Mouse (Mus musculus) lung, embryonic 15.5 days (tissue): ENCODE data around the gene E330009J07Rik. TPM values are rescaled to one million over a fixed set of nuclear protein-coding genes. Genes with fewer than 3 reads are reported as not detected.

Experiments used
- ATAC-seq: fragments of 200-750 bp; cut with Nextera tagmentation; 2 replicates; pipeline ENCODE4 v1.8.0; 2017; ENCODE audit warnings: moderate number of reproducible peaks, borderline replicate concordance; ENCODE audit not compliant: low FRiP score, low TSS enrichment; ENCODE audit errors: extremely low read depth
- H3K27ac ChIP-seq: fragments of 300-500 bp; sonication (generic); 2 replicates; pipeline ENCODE4 v1.5.1; 2015; ENCODE audit warnings: moderate library complexity, mild to moderate bottlenecking, inconsistent platforms
- H3K27me3 ChIP-seq: fragments of 300-500 bp; sonication (generic); 2 replicates; pipeline ENCODE4 v1.6.1; 2015; ENCODE audit warnings: inconsistent platforms
- H3K36me3 ChIP-seq: fragments of 300-500 bp; sonication (generic); 2 replicates; pipeline ENCODE4 v1.6.1; 2015; ENCODE audit warnings: inconsistent platforms
- H3K4me1 ChIP-seq: fragments of 300-500 bp; sonication (generic); 2 replicates; pipeline ENCODE4 v1.6.1; 2015; ENCODE audit warnings: inconsistent platforms
- H3K4me2 ChIP-seq: fragments of 300-500 bp; sonication (generic); 2 replicates; pipeline ENCODE4 v1.6.1; 2015; ENCODE audit warnings: inconsistent platforms, mild to moderate bottlenecking, moderate library complexity
- H3K4me3 ChIP-seq: fragments of 300-500 bp; sonication (generic); 2 replicates; pipeline ENCODE4 v1.5.1; 2015; ENCODE audit warnings: mild to moderate bottlenecking, inconsistent platforms
- H3K9ac ChIP-seq: fragments of 300-500 bp; sonication (generic); 2 replicates; pipeline ENCODE4 v1.6.1; 2015; ENCODE audit warnings: inconsistent platforms
- H3K9me3 ChIP-seq: fragments of 300-500 bp; sonication (generic); 2 replicates; pipeline ENCODE4 v1.6.1; 2016; ENCODE audit warnings: inconsistent platforms
- WGBS: fragments of 180-500 bp; shearing (Covaris S2); methylation state at CpG from one replicate; pipeline ENCODE4 v1.1.7; 2015; 5-methylcytosine and 5-hydroxymethylcytosine counted together
- polyA plus RNA-seq: library from polyadenylated mRNA; unstranded; fragments of >200 nt; fragmentation: Nextera tagmentation; extraction: Ambion mirVana; gene quantifications from 2 replicates; pipeline ENCODE4 v1.2.1, GENCODE M21; 2015

The E330009J07Rik gene
- polyA plus RNA-seq, 1 experiment from 2014 or later = 11.2 TPM

DNA sequence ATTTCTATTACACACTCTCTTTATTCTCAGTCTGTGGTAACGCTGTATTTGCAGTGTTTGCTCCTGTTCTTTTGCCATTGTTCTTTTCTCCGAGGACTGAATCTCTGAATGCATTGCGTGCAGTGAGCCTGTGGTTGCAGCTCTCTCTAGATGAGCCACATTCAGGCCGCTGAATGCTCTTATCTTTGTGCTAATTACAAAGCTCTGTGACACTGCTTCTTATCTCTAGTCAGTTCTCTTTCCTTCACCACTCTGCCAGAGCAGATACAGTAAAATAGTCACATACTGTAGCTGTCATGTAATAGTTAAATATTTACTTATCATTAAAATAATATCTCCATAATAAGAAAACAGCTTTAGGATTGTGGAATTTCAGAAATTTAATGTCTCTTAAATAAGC is 47.3 kb downstream of the E330009J07Rik start:
- Histone ChIP-seq H3K4me3 (no peak overlapping the region), H3K4me2 (no peak overlapping the region), H3K9ac (no peak overlapping the region), H3K9me3 (no peaks in the 10 kb centered on the region), H3K27ac (no peak overlapping the region), H3K27me3 (no peaks in the 10 kb centered on the region), H3K36me3 (peaks cover 13% of the 10 kb centered on the region; the same call in 1 of the 2 replicates), H3K4me1 (no peaks in the 10 kb centered on the region)
- no peak for ATAC-seq
- WGBS = 47% methylated on average over 4 of the region's 4 CpGs

GRCm38 (mm10) chr6:40385682-40386081 is 50.3 kb downstream of the E330009J07Rik start:
- Histone ChIP-seq H3K27ac (no peak overlapping the region), H3K36me3 (peaks cover 14% of the 10 kb centered on the region; the same call in 1 of the 2 replicates), H3K27me3 (no peaks in the 10 kb centered on the region), H3K9ac (no peak overlapping the region), H3K9me3 (no peaks in the 10 kb centered on the region), H3K4me2 (no peak overlapping the region), H3K4me1 (no peaks in the 10 kb centered on the region), H3K4me3 (no peak overlapping the region)
- 61% methylated on average over 3 of the region's 3 CpGs for whole genome bisulfite sequencing
- no peak for ATAC-seq

DNA sequence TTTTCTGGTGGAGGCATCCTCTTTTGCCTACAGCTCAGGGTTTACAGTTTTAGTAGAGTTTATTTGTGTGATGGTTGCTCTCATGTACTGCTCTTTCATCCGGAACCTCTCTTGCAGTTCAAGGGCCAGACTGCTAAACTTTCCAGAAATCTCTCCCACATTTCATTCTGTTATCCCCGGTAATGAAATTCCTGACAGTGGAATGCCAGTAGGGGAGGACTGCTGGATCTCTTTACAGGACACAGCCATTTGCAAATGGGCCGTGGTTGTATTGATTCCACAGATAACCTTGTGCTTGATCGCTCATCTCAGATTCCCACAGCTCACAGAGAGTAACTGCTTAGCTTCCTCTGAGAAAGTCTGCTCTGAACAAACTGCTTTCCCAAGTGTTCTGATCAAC is 54.0 kb downstream of the E330009J07Rik start:
- H3K27me3 ChIP-seq = no peaks in the 10 kb centered on the region
- no peak for ATAC-seq
- no peak overlapping the region for H3K27ac ChIP-seq
- peaks cover 6% of the 10 kb centered on the region; the same call in 1 of the 2 replicates for H3K36me3 ChIP-seq
- H3K4me3 ChIP-seq = no peak overlapping the region
- H3K9me3 ChIP-seq = no peaks in the 10 kb centered on the region
- H3K9ac ChIP-seq = no peak overlapping the region
- no peak overlapping the region for H3K4me2 ChIP-seq
- no peaks in the 10 kb centered on the region for H3K4me1 ChIP-seq
- WGBS = 85% methylated on average over 4 of the region's 4 CpGs

DNA sequence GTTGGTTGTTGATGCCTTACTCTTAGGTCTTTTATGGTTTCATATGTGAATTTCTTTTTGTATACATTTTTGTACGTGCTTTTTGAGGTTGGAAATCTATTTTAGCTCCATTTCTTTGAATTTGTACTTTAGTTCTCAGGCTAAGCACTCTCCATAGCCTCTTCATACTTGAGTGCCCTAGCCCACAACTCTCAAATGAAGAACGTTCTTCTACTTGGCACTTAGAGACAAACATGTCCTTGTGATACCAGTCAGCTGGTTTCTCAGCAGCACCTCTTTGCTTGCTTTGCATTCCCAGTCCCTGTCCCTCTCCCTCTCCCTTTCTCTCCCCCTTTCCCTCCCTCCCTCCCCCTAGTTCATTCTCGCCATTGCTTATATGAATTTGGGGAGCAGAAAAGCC is 55.8 kb downstream of the E330009J07Rik start:
- WGBS = 61% methylated on average over 3 of the region's 3 CpGs

DNA sequence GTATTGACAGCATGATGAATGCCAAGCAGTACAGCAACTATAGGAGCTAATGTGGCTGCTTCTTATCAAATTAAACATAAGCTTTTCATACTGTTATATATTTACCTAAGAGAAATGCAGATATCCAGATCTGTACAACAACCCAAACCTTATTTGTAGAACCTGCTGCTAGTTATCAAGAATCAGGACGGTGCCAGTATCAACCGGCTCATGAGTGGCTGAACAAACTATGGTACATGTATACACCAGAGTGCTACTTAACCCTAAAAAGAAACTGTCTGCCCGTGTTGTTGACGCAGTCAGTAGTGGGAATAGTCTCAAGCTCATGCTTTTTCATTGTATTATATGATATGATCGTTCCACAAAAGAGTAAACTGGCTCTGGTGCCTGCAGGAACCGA is 64.9 kb downstream of the E330009J07Rik start:
- no peaks in the 10 kb centered on the region for H3K27me3 ChIP-seq
- H3K27ac ChIP-seq = no peak overlapping the region
- H3K9me3 ChIP-seq = no peaks in the 10 kb centered on the region
- 0 out of 2 replicates have a peak, but pooled peaks cover 5% of the 10 kb centered on the region for H3K36me3 ChIP-seq
- ATAC-seq = no peak
- H3K4me3 ChIP-seq = no peak overlapping the region
- no peaks in the 10 kb centered on the region for H3K4me1 ChIP-seq
- H3K9ac ChIP-seq = no peak overlapping the region
- no peak overlapping the region for H3K4me2 ChIP-seq
- 84% methylated on average over 6 of the region's 6 CpGs for WGBS

More for the DNA sequence above, 55.8 kb downstream of the E330009J07Rik start:
- Histone ChIP-seq H3K4me3 (no peak overlapping the region), H3K27me3 (no peaks in the 10 kb centered on the region), H3K4me2 (no peak overlapping the region), H3K4me1 (no peaks in the 10 kb centered on the region), H3K9me3 (no peaks in the 10 kb centered on the region), H3K36me3 (peaks cover 8% of the 10 kb centered on the region; the same call in 1 of the 2 replicates), H3K27ac (no peak overlapping the region), H3K9ac (no peak overlapping the region)
- ATAC-seq = no peak

DNA sequence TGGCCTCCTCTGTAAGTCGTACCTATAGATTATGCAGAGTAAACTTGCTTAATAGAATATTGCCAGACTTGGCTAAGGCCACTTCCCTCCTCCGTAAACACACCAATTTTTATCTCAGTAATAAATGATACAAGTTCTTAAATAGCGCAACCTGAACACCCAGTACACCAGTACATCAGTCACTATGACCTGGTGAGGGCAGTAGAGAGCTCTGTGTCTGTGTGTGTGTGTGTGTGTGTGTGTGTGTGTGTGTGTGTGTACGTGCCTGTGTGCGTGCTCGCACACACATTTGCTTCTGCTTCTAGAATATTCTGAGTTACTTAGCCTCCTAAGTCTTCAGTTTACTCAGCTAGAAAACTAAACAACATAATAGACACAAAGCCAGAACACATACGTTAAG is 82.6 kb downstream of the E330009J07Rik start:
- ATAC-seq = no peak
- Histone ChIP-seq H3K36me3 (peaks cover 16% of the 10 kb centered on the region), H3K9ac (no peak overlapping the region), H3K27ac (no peak overlapping the region), H3K4me2 (no peak overlapping the region), H3K4me1 (no peaks in the 10 kb centered on the region), H3K4me3 (no peak overlapping the region), H3K27me3 (no peaks in the 10 kb centered on the region), H3K9me3 (no peaks in the 10 kb centered on the region)
- 89% methylated on average over 7 of the region's 7 CpGs for WGBS

Other genes starting within 250 kb of the E330009J07Rik start
- gene Agk, start 111.0 kb downstream of the E330009J07Rik start, polyA plus RNA-seq = 40.5 and 44.2 TPM in 2 replicates
- gene Wee2, start 3.0 kb upstream of the E330009J07Rik start, polyA plus RNA-seq = not detected in 2 replicates
- 133 and 134 TPM in 2 replicates for gene Ssbp1, start 35.2 kb upstream of the E330009J07Rik start, polyA plus RNA-seq
- gene Tas2r137, start 55.1 kb upstream of the E330009J07Rik start, polyA plus RNA-seq = not detected in 2 replicates
- gene Tas2r108, start 57.4 kb upstream of the E330009J07Rik start, polyA plus RNA-seq = not detected in 2 replicates
- not detected in 2 replicates for gene Prss37, start 83.4 kb upstream of the E330009J07Rik start, polyA plus RNA-seq
- not detected in 2 replicates for gene Olfr461, start 118.9 kb upstream of the E330009J07Rik start, polyA plus RNA-seq
- not detected in 2 replicates for gene Olfr460, start 133.4 kb upstream of the E330009J07Rik start, polyA plus RNA-seq
- 2.0 and 2.4 TPM in 2 replicates for gene Clec5a, start 149.7 kb upstream of the E330009J07Rik start, polyA plus RNA-seq
- gene Tas2r138, start 177.2 kb upstream of the E330009J07Rik start, polyA plus RNA-seq = not detected in 2 replicates
- gene Mgam, start 192.7 kb upstream of the E330009J07Rik start, polyA plus RNA-seq = 0.07 and 0.10 TPM in 2 replicates